Mouse (Mus musculus) urinary bladder, adult 18-20 months (tissue): ENCODE results near the gene Atf1.

Source experiments
- DNase-seq, 2 experiments: peaks; one replicate each; pipeline ENCODE4 v3.0.0; 2022; ENCODE audit warnings: low spot score in 2 of 2, mixed read lengths in 2 of 2

Gene Atf1

GRCm38 (mm10) chr15:100215092-100215491 is 12.5 kb upstream of the Atf1 start:
- no peak for DNase-seq

GRCm38 (mm10) chr15:100216173-100216572 is 11.4 kb upstream of the Atf1 start:
- no peak for DNase-seq

GRCm38 (mm10) chr15:100218018-100218417 is 9.6 kb upstream of the Atf1 start:
- no peak for DNase-seq

DNA sequence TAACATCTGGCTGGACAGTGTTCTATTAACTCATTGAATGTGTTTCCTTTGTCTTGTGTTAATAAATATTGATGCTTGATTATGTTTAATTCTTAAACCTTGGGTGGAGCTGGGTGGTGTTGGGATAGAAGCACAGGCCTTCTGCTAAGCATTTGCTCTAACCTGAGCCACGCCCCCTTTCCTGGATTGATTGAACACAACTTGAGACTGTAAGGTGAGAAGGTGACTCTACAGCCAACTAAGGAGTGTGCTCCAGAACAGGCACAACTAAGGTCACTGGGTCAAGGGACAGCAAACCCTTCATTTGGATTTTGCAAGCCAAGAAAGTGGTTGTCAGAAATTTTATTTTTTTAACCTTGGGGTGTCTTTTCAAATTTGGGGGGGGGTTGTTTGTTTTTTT is 8.2 kb upstream of the Atf1 start:
- DNase-seq, result no peak

DNA sequence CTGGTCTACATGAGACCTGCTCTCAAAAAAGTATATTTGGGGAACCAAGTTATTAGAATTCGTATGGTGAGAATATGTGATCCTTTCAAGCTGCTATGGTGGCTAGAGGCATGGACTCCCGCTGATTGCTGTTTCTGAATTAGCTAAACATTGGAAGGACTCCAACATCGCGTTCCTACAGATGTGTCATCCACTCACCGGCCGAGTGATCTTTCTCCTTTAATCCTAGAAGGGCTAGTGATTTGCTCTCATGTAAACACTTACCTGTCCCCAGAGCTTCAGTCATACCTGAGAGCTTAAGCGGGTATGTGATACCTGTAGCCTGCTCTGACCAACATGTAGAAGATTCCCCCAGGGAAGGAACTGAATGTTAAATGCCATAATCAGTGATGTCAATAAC is 6.7 kb upstream of the Atf1 start:
- no peak for DNase-seq

DNA sequence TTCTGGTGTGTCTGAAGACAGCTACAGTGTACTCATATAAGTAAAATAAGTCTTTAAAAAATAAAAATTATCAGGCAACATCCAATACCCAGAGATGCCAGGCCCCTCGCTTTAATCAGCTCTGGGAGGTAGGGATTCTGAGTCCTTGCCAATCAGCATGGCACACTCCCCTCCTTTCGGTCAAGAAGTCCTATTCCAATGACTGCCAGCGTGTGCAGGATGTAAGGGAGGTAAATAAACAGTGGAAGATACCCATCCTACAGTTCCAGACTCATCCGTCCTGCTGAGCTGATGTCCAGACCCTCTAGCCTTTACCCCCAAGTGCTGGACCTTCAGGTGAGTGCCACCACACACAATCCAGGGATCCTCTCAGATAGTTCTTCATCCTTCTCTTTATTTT is 2.2 kb upstream of the Atf1 start:
- DNase-seq, result no peak

DNA sequence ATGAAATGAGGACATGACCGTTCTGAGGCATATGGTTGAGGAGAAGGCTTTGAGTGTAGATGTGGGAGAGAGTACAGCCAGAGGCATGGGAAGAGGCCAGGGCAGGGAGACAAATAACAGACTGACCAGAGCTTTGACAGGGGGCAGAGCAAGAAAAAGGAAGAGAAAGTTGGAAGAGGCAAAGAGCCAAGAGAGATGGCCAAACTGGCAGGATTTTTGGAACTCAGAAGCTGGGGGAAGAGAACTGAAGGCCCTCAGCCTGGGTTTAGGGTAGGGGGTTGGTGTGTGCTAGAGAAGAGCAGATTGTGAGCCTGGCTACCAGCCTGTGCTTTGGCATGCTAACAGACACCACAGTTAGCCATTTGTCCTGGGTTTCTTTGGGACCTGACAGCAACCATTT is 1.7 kb upstream of the Atf1 start:
- no peak for DNase-seq

- DNase-seq, result peak in 1 of 2 experiments; percentile 18
Measured at GRCm38 (mm10) chr15:100227031-100227662, 472 bp upstream of the Atf1 start.

- DNase-seq, result no peak
Measured at GRCm38 (mm10) chr15:100228535-100229336, 1.1 kb downstream of the Atf1 start.

DNA sequence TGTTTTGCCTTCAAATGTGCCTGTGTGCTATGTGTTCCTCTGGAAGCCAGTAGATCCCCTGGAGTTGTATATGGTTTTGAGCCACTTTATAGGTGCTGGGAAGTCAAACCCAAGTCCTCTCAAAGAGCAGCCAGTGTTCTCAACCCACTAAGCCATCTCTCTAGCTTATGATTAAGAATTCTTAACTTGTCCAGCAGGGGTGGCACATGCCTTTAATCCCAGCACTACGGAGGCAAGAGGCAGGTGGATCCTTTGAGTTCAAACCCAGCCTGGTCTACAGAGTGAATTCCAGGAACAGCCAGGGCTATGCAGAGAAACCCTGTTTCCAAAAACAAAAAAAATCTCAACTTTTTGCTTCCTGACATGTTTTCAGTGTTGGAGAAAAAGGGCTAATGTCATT is 3.0 kb downstream of the Atf1 start:
- DNase-seq, result no peak

- no peak for DNase-seq
Measured at GRCm38 (mm10) chr15:100231616-100232525, 4.3 kb downstream of the Atf1 start.

- no peak for DNase-seq
Measured at GRCm38 (mm10) chr15:100235208-100235965, 7.8 kb downstream of the Atf1 start.

GRCm38 (mm10) chr15:100236952-100237351 is 9.3 kb downstream of the Atf1 start:
- DNase-seq, result no peak

- DNase-seq, result no peak
Measured at GRCm38 (mm10) chr15:100241780-100242179, 14.2 kb downstream of the Atf1 start.

DNA sequence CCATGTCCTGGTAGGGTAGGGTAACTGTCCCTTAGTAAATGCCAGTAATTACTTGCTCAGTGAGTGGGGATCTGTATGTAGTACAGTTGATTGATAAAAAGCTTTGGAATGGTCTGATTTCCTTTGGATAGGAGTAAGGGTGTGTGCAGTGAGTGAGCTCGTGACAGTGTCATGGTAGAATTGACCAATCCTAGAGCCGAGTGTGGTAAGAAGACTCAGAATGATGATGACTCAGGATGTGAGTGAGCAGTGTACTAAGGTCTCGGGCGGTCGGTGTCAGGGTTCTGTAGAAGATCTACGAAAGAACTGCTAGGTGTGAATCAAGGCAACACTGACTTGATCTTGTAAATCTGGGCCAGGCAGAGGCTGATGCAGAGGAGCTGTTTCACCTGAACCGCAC is 18.3 kb downstream of the Atf1 start:
- DNase-seq, result no peak

DNA sequence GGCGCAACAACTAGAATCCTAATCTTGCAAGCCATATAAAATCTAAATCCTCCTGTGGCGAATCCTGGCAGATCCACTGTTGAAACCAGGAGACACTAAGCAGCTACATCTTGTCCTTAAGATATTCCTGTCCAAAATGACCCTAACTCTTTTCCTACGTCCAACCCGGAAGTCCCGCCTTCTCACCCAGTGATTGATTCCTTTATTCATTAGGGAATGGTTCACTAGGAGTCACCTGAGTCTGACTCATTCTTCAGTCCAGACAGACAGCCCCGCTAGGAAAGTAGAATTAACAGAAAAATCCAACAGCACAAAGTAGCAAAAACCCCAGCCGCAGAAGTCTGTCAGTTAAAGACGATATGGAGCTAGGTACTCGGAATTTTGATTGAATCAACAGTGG is 19.7 kb downstream of the Atf1 start:
- no peak for DNase-seq

GRCm38 (mm10) chr15:100248665-100249433 is 21.2 kb downstream of the Atf1 start:
- DNase-seq, result no peak

DNA sequence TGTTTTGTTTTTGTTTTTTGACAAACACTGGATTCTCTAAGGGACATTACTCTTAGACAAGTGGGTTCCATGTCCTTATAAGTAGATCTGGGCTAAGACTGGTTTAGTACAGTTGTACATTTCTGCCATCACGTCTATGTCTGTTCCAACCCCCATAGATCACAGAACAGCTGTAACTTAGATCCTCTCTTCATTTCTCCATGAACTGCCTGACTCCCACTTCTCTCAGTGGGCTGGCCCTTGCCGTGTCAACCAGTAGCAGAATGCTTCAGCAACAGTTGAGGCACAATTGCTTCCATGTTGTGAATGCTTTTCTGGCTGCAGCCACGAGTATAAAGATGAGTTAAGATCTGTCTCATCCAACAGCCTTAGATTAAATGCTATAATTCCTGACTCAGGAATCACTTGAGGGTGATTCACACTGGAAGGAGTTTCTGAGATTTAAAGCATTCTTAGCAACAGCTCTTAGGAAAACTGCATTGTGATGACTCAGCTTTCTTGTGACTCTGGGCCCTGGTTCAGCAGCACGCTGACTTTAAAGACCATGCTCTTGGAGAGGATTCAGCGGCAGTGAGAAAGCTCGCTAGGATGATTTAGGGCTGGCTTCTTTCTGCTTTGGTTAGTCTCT is 23.6 kb downstream of the Atf1 start:
- peak in 1 of 2 experiments; percentile 26 for DNase-seq

DNA sequence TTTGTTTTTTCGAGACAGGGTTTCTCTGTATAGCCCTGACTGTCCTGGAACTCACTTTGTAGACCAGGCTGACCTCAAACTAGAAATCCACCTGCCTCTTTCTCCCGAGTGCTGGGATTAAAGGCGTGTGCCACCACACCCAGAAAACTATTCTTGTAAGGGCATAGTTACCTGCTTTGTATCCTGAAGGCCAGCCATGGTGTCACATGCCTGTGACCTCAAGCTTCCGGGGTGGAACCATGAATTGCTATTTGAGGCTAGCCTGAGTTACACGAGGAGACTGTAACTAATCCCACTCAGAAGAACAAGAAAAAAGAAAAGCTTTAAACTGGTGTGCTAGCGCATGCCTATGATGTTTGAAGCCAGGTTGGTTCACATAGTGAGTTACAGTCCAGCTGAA is 28.8 kb downstream of the Atf1 start:
- no peak for DNase-seq

GRCm38 (mm10) chr15:100257305-100257704 is 29.7 kb downstream of the Atf1 start:
- DNase-seq, result no peak
